Mouse (Mus musculus): Measurements from ENCODE around the gene Cmya5.

DNA sequence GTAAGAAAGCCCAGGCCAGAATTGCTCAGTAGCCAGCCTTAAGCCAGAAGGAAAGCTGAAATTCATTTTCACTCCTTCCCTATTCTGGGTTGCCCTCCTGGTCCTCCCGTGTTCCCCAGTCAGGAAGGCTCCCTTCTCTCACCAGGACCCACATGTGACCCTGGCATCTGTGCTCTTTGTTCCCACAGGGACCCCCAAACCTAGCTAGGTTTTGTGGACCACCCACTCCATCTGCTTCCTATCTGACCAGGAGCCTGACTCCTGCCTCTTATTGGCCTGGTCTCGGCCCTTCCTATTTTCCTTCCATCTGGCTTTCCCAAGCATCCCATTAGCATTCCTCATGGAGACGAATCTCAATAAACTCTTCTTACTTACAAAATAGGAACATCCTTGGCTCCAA is 45.9 kb downstream of the Cmya5 start:
- TF ChIP-seq POLR2A (IDR thresholded peaks at IDR 0.05; ENCODE audit: control insufficient read depth, extremely low read depth, insufficient read depth, low read length, poor library complexity) (no peak), CTCF (IDR thresholded peaks at IDR 0.05; ENCODE audit: borderline replicate concordance, control insufficient read depth, extremely low read depth, insufficient read depth, low read length, poor library complexity) (no peak)
